9 mouse cellular contexts compared by ENCODE assay signal in genomic region chr1:41271111-41271730, GRCm38 (mm10).
DNase-seq lines count a peak whose midpoint lies in the region; ATAC-seq lines count a peak whose summit lies in the region.
"Had no signal": no experiment of that assay in that cellular context is flagged by ENCODE, and none has a peak within 500 bp of the region (broad histone marks: within the 10 kb centered on the region; RNA-seq: fewer than 3 reads in every experiment).

No protein-coding gene starts in this region.

- H3K4me2 ChIP-seq in lung, embryonic 15.5 days: no peak overlapping the region
- 0 out of 2 replicates have a peak overlapping the region, but pooled peaks have one; percentile 14 for H3K4me2 ChIP-seq in hindbrain, embryonic 11.5 days (replicated peaks; ENCODE audit: low read depth, low read length)
- H3K4me2 ChIP-seq in neural tube, embryonic 15.5 days: peak overlapping the region; percentile 24; the same call in 1 of the 2 replicates

- H3K4me3 ChIP-seq in lung, embryonic 15.5 days: no peak overlapping the region
- H3K4me3 ChIP-seq in hindbrain, embryonic 11.5 days (ENCODE audit: low read depth, low read length): no peak overlapping the region
- H3K4me3 ChIP-seq in neural tube, embryonic 15.5 days (replicated peaks): no peak overlapping the region

- H3K9me3 ChIP-seq in lung, embryonic 15.5 days: no peaks in the 10 kb centered on the region
- H3K9me3 ChIP-seq in hindbrain, embryonic 11.5 days (ENCODE audit: control insufficient read depth, low read length): no peaks in the 10 kb centered on the region
- no peaks in the 10 kb centered on the region for H3K9me3 ChIP-seq in neural tube, embryonic 15.5 days (replicated peaks)

- no peaks in the 10 kb centered on the region for H3K36me3 ChIP-seq in lung, embryonic 15.5 days
- no peaks in the 10 kb centered on the region for H3K36me3 ChIP-seq in hindbrain, embryonic 11.5 days (ENCODE audit: control insufficient read depth, insufficient read depth, low read length)
- H3K36me3 ChIP-seq in neural tube, embryonic 15.5 days: no peaks in the 10 kb centered on the region

- no peak overlapping the region for H3K9ac ChIP-seq in lung, embryonic 15.5 days
- H3K9ac ChIP-seq in hindbrain, embryonic 11.5 days (ENCODE audit: low read depth, low read length): no peak overlapping the region
- no peak overlapping the region for H3K9ac ChIP-seq in neural tube, embryonic 15.5 days (replicated peaks)

- no peak overlapping the region for H3K27ac ChIP-seq in lung, embryonic 15.5 days
- no peak overlapping the region for H3K27ac ChIP-seq in hindbrain, embryonic 11.5 days (ENCODE audit: low read depth, low read length)
- H3K27ac ChIP-seq in neural tube, embryonic 15.5 days (replicated peaks): no peak overlapping the region

- WGBS in lung, embryonic 15.5 days: 18% methylated on average over 4 of the region's 4 CpGs
- WGBS in hindbrain, embryonic 11.5 days: 19% methylated on average over 4 of the region's 4 CpGs
- WGBS in neural tube, embryonic 15.5 days: 16% methylated on average over 4 of the region's 4 CpGs

- H3K27me3 ChIP-seq in lung, embryonic 15.5 days: no peaks in the 10 kb centered on the region
- H3K27me3 ChIP-seq in hindbrain, embryonic 11.5 days (ENCODE audit: control insufficient read depth, insufficient read depth, low read length): no peaks in the 10 kb centered on the region
- H3K27me3 ChIP-seq in neural tube, embryonic 15.5 days (replicated peaks): no peaks in the 10 kb centered on the region

- peak; percentile 26 to 34 for DNase-seq in cerebellum, postnatal 14 days
- DNase-seq in cerebellum, adult 9-11 months: no peak
- no peak for DNase-seq in lung, postnatal 4 days
- DNase-seq in hindbrain, embryonic 11.5 days (ENCODE audit: low spot score): peak; percentile 46
- no peak for DNase-seq in ovary, postnatal 10 days (ENCODE audit: low spot score)
- no peak for DNase-seq in MN1 (ENCODE audit: low spot score)
- DNase-seq: lung, adult 2 months had no signal

- H3K4me1 ChIP-seq in lung, embryonic 15.5 days: peaks cover 6% of the 10 kb centered on the region; the same call in 1 of the 2 replicates
- peaks cover 9% of the 10 kb centered on the region; the same call in 1 of the 2 replicates for H3K4me1 ChIP-seq in hindbrain, embryonic 11.5 days (replicated peaks; ENCODE audit: control insufficient read depth, insufficient read depth, low read length)
- H3K4me1 ChIP-seq in neural tube, embryonic 15.5 days: peaks cover 21% of the 10 kb centered on the region

- 0 out of 2 replicates have a peak, but pooled peaks have one; percentile 42 for ATAC-seq in lung, embryonic 15.5 days (ENCODE audit: borderline replicate concordance, extremely low read depth, low FRiP score, low TSS enrichment)
- peak; percentile 71 for ATAC-seq in hindbrain, embryonic 11.5 days (ENCODE audit: low FRiP score)
- ATAC-seq in neural tube, embryonic 15.5 days (ENCODE audit: low FRiP score): peak; percentile 80

Comparison
In these comparisons a context has a peak if more than half of its experiments do, and no peak if none do; other contexts are left out.
1. DNase-seq: peak in cerebellum, postnatal 14 days (2 of 2) and hindbrain, embryonic 11.5 days (single experiment); none in cerebellum, adult 9-11 months (single experiment), lung, postnatal 4 days (0 of 2), ovary, postnatal 10 days (single experiment) and MN1 (single experiment).
2. Peak in every context shown above with its lines, with median percentiles within 50 percentile points of each other: ATAC-seq.